Mouse (Mus musculus) lung, postnatal 0 days (tissue): ENCODE data around the gene Micall2.

Experiments
- CTCF ChIP-seq: IDR thresholded peaks from 2 replicates; pipeline ENCODE4 v1.5.1; 2016; ENCODE audit warnings: antibody characterized with exemption, mild to moderate bottlenecking
- EP300 ChIP-seq: IDR thresholded peaks from 2 replicates; pipeline ENCODE4 v1.6.1; 2016; ENCODE audit warnings: antibody characterized with exemption, mild to moderate bottlenecking, control low read depth

GRCm38 (mm10) chr5:139724336-139725116, 11.6 kb downstream of the Micall2 start:
- no peak for TF ChIP-seq CTCF
- TF ChIP-seq EP300 = no peak
